Mouse (Mus musculus): ENCODE data around the gene Pdlim7. TPM values are rescaled to one million over a fixed set of nuclear protein-coding genes. Genes with fewer than 3 reads are reported as not detected.

Gene Pdlim7
- polyA plus RNA-seq, 1 experiment from 2014 or later: 187 TPM

DNA sequence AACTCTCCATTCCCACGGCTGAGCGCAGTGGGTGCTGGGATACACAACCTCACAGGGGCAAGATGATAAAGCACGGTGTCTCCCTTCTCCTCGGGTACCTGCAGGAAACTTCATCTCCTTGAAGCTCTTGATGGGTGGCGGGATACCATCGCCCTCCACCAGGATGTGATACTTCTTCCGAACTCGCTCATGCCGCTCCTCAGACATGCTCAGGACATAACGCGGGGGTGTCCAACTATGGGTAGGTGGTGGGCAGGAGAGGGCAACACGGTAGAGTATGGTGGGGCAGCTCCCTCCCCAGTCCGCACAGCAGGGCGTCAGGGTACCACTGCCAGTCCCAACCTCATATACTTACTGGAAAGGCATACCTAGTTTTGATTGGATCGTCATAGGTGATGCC, 21.7 kb upstream of the Pdlim7 start:
- peaks cover 8% of the 10 kb centered on the region for H3K4me1 ChIP-seq (replicated peaks)
- peaks cover 44% of the 10 kb centered on the region for H3K36me3 ChIP-seq
- no peaks in the 10 kb centered on the region for H3K27me3 ChIP-seq (replicated peaks)
- no peak overlapping the region for H3K27ac ChIP-seq
- WGBS: 92% methylated on average over 15 of the region's 15 CpGs
- H3K9me3 ChIP-seq: no peaks in the 10 kb centered on the region
- no peak for ATAC-seq
- H3K4me3 ChIP-seq (replicated peaks): peak overlapping the region; percentile 94
- H3K9ac ChIP-seq: no peak overlapping the region
- peak overlapping the region; percentile 87 for H3K4me2 ChIP-seq (replicated peaks)

DNA sequence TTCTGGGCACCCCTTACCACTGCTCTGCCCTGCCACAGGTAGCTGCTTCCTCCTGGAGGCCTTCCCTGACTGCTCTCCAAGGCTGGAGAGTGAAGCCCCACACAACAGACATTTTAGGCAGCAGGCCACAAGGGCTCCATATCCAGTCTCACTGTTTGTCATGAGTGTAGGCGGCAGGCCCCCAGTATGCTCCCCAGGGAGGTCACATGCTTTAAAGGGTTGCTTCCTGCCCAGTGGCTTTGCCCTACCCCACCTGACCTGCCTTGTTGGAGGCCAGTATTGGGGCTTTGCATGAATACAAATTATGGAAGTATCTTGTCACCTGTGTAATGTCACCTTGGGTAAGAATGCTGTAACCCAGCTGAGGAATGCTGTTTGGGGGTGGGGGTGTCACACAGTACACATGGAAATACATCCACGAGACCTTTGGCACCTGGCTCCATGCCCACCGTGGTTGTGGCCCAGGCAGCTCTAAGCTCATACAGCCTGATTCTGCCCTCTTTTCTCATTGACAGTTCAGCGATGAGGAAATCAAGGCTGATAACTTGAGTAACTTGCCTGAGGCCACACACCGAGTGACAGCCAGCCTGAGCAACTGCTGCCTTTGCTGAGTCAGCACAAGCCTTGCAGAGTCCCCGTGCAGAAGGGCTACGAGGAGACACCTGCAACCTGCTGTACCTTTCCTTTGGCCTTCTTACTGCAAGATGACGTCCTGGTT, 15.9 kb upstream of the Pdlim7 start, which contains the start of gene Dok3:
Dok3 (minus strand) TSS at position 99 of the 718 bp plus-strand sequence.
- Histone ChIP-seq H3K9ac (no peak within 1 kb of the TSS), H3K27me3 (replicated peaks) (no peaks in the 10 kb centered on the region), H3K9me3 (no peaks in the 10 kb centered on the region), H3K4me1 (replicated peaks) (no peaks in the 10 kb centered on the region), H3K4me2 (replicated peaks) (no peak within 1 kb of the TSS), H3K4me3 (replicated peaks) (no peak within 1 kb of the TSS), H3K36me3 (peaks cover 39% of the 10 kb centered on the region; the same call in 1 of the 2 replicates), H3K27ac (no peak within 1 kb of the TSS)
- ATAC-seq: no peak
- 74% methylated on average over 8 of the region's 8 CpGs for WGBS

DNA sequence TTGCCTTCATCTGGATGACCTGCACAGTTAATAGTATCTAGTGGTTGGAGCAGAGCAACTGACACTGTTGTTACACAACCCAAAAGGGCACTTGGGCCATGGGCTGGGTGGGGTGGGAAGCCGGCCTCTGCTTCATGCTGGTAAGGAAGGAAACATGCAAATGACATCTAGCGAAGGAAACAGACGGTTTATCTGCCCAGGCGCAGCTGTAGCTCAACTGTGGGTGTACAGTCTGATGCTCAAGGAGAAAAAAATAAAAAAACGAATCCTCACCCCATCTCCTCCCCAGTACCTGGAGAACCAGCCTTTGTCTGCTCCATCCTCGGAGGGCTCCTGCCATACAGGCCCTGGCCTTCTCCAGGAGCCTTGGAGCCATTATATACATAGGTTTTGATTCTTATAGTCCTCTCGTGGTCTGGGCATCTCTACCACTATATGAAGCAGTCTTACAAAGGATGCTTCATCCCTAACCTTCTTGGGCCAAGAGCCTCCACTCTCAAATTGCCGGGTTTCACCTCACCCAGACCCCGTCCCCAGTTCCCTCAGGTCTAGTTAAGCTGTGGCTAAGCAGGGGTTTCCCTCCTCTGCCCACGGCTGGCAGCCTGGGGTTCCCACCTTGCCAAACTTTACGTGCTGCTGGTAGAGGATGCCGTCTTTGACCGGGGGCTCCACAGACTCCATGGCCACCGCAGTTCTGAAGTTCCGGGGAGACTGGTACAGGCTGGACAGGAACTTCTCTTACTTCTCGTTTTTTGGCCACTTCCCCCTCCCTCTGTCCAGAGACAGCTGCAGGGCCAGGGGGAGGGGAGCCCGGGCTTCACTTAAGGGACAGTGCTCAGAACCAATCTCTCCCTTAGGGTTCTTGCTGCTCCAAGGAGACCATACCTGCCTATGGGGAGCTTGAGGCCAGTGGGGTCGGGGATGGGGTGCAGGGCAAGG, 14.6 kb upstream of the Pdlim7 start:
- no peaks in the 10 kb centered on the region; the same call in 1 of the 2 replicates for H3K4me1 ChIP-seq (replicated peaks)
- H3K9me3 ChIP-seq: no peaks in the 10 kb centered on the region
- no peak overlapping the region for H3K4me3 ChIP-seq (replicated peaks)
- H3K36me3 ChIP-seq: peaks cover 30% of the 10 kb centered on the region; the same call in 1 of the 2 replicates
- ATAC-seq: no peak
- 78% methylated on average over 18 of the region's 18 CpGs for WGBS
- H3K9ac ChIP-seq: no peak overlapping the region
- H3K27me3 ChIP-seq (replicated peaks): no peaks in the 10 kb centered on the region
- H3K4me2 ChIP-seq (replicated peaks): no peak overlapping the region
- no peak overlapping the region for H3K27ac ChIP-seq

DNA sequence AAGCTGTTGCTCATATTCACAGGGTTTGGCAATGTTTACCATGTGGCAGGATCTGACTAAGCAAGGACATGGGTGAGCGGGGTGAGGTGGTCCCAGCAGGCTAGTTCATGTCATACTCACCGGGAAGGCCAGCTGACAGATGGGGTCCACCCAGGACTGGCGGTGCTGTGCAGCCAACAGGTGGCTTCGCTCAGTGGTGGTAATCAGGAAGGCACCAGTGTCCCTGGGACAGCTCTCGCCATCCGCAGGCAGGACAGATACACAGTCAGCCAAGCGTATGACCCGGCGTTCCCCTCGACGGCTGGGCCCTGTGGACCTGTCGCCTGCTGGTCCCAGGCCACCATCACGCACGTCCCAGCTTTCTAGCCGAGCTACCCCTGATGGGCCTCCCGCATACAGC, 13.7 kb upstream of the Pdlim7 start:
- ATAC-seq: no peak
- 89% methylated on average over 16 of the region's 16 CpGs for WGBS
- H3K27ac ChIP-seq: no peak overlapping the region
- no peaks in the 10 kb centered on the region for H3K9me3 ChIP-seq
- no peaks in the 10 kb centered on the region for H3K27me3 ChIP-seq (replicated peaks)
- H3K4me3 ChIP-seq (replicated peaks): no peak overlapping the region
- no peak overlapping the region for H3K4me2 ChIP-seq (replicated peaks)
- no peaks in the 10 kb centered on the region; the same call in 1 of the 2 replicates for H3K4me1 ChIP-seq (replicated peaks)
- peaks cover 25% of the 10 kb centered on the region; the same call in 1 of the 2 replicates for H3K36me3 ChIP-seq
- H3K9ac ChIP-seq: no peak overlapping the region

- no peaks in the 10 kb centered on the region; the same call in 1 of the 2 replicates for H3K4me1 ChIP-seq (replicated peaks)
- 70% methylated on average over 16 of the region's 16 CpGs for WGBS
- no peak for ATAC-seq
- no peaks in the 10 kb centered on the region for H3K27me3 ChIP-seq (replicated peaks)
- peaks cover 15% of the 10 kb centered on the region; the same call in 1 of the 2 replicates for H3K36me3 ChIP-seq
- H3K27ac ChIP-seq: no peak overlapping the region
- H3K9ac ChIP-seq: no peak overlapping the region
- no peak overlapping the region for H3K4me2 ChIP-seq (replicated peaks)
- H3K4me3 ChIP-seq (replicated peaks): no peak overlapping the region
- no peaks in the 10 kb centered on the region for H3K9me3 ChIP-seq
Measured at GRCm38 (mm10) chr13:55525733-55526553, 12.5 kb upstream of the Pdlim7 start.

DNA sequence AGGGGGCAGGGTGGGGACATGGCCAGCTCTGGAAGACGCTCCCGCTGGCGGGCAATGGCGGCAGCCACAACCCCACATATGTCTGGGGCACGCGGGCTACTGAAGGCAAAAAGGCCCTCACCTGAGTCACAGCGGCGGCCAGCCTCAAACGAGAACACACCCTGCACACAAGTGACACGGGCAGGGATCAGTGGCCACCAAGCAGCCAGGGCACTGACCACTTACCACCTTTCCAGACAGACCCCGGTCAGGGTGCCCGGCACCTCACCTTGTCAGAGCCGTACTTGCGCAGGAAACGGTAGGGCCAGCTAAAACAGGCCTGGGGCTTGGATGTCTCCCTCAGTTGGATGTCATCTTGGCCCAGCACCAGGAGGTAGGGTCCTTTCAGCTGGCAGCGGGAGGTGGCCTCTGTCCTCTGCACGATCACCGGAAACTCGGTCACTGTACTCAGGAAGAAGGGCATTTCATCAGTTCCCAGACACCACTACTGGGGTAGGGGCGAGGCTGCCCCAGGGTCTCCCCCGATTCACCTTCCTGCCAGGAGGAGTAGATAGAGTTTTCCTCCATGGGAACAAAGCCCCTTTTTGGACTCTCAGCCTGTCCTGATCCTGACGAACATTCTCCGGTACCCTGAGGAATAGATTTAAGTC, 10.6 kb upstream of the Pdlim7 start:
- Histone ChIP-seq H3K9ac (no peak overlapping the region), H3K36me3 (no peaks in the 10 kb centered on the region), H3K27me3 (replicated peaks) (no peaks in the 10 kb centered on the region), H3K27ac (no peak overlapping the region), H3K4me3 (replicated peaks) (no peak overlapping the region), H3K4me1 (replicated peaks) (no peaks in the 10 kb centered on the region; the same call in 1 of the 2 replicates), H3K4me2 (replicated peaks) (no peak overlapping the region), H3K9me3 (no peaks in the 10 kb centered on the region)
- no peak for ATAC-seq
- WGBS: 89% methylated on average over 23 of the region's 23 CpGs

DNA sequence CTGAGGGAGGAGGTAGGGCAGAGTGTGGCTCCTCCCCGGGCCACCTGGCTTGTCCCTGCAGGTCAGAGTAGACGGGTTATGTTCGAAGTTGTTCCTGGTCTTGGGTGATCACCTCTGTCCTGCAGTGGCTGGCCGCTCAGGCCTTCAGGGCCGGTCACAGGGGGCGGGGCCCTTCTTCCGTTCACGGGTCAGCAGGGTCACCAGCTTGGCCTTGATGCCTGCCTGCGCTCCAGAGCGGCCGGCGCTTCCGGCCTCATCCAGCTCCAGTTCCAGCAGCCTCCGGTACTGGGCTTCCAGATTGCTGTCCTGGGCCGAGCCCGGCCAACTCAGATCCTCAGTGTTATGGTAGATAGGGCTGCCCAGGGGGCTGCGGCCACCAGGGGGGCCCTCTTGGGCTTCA, 9.8 kb upstream of the Pdlim7 start:
- Histone ChIP-seq H3K36me3 (no peaks in the 10 kb centered on the region), H3K4me3 (replicated peaks) (no peak overlapping the region), H3K27ac (no peak overlapping the region), H3K9me3 (no peaks in the 10 kb centered on the region), H3K4me2 (replicated peaks) (no peak overlapping the region), H3K4me1 (replicated peaks) (no peaks in the 10 kb centered on the region; the same call in 1 of the 2 replicates), H3K9ac (no peak overlapping the region), H3K27me3 (replicated peaks) (no peaks in the 10 kb centered on the region)
- ATAC-seq: no peak
- 61% methylated on average over 17 of the region's 17 CpGs for WGBS

GRCm38 (mm10) chr13:55522730-55523129, 9.3 kb upstream of the Pdlim7 start:
- H3K4me2 ChIP-seq (replicated peaks): no peak overlapping the region
- H3K36me3 ChIP-seq: no peaks in the 10 kb centered on the region
- no peaks in the 10 kb centered on the region; the same call in 1 of the 2 replicates for H3K4me1 ChIP-seq (replicated peaks)
- H3K27ac ChIP-seq: no peak overlapping the region
- WGBS: 68% methylated on average over 8 of the region's 8 CpGs
- H3K27me3 ChIP-seq (replicated peaks): no peaks in the 10 kb centered on the region
- H3K4me3 ChIP-seq (replicated peaks): no peak overlapping the region
- no peak for ATAC-seq
- H3K9me3 ChIP-seq: no peaks in the 10 kb centered on the region
- H3K9ac ChIP-seq: no peak overlapping the region

- WGBS: 78% methylated on average over 4 of the region's 4 CpGs
- H3K27ac ChIP-seq: no peak overlapping the region
- no peak overlapping the region for H3K4me2 ChIP-seq (replicated peaks)
- H3K4me1 ChIP-seq (replicated peaks): no peaks in the 10 kb centered on the region; the same call in 1 of the 2 replicates
- H3K36me3 ChIP-seq: no peaks in the 10 kb centered on the region
- no peak overlapping the region for H3K4me3 ChIP-seq (replicated peaks)
- no peak for ATAC-seq
- H3K9ac ChIP-seq: no peak overlapping the region
- H3K9me3 ChIP-seq: no peaks in the 10 kb centered on the region
- no peaks in the 10 kb centered on the region for H3K27me3 ChIP-seq (replicated peaks)
Measured at GRCm38 (mm10) chr13:55519606-55520005, 6.1 kb upstream of the Pdlim7 start.

DNA sequence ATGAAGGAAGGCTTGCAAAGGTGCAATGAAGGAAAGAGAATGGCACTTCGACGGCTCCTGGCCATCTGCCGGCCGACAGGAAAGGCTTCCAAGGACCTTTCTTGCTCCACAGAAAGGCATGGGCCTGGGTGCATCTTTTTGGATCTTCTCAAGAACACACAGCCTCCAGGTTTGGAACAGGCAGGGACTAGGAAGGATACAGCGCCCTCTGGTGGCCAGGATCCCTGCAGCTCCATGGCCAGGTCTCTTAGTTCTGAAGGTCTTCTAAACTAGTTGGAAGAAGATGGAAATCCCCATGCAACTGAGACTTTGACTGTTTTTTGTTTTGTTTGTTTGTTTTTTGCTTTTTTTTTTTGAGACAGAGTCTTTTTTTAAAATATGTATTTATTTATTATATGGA, 3.5 kb upstream of the Pdlim7 start:
- no peaks in the 10 kb centered on the region for H3K27me3 ChIP-seq (replicated peaks)
- no peak overlapping the region for H3K27ac ChIP-seq
- H3K36me3 ChIP-seq: no peaks in the 10 kb centered on the region
- no peak for ATAC-seq
- H3K9ac ChIP-seq: no peak overlapping the region
- H3K4me2 ChIP-seq (replicated peaks): no peak overlapping the region
- H3K9me3 ChIP-seq: no peaks in the 10 kb centered on the region
- no peak overlapping the region for H3K4me3 ChIP-seq (replicated peaks)
- H3K4me1 ChIP-seq (replicated peaks): peaks cover 5% of the 10 kb centered on the region
- WGBS: 5% methylated on average over 5 of the region's 5 CpGs

DNA sequence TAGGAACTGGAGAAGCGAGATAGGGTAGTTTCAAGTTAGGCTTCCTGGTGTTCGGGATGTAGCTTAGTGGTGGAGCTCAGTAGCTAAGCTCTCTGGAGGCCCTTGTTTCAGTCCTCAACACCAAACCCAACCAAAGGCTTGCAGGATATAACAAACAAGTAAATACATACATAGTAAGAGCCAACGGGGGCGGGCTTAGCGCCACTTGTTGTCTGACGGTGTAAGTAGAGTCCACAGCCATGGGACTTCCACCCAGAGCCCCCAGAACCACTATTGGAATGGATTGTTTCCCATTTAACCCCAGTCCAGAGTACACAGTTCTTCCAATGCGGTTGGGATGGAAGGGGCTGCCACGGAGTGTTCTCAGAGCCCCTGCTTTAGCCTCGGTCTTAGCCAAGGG, 352 bp upstream of the Pdlim7 start:
- H3K4me3 ChIP-seq (replicated peaks): peak overlapping the region; percentile 72
- 0 out of 2 replicates have a peak, but pooled peaks cover 1% of the 10 kb centered on the region for H3K36me3 ChIP-seq
- peak overlapping the region; percentile 81 for H3K4me2 ChIP-seq (replicated peaks)
- no peaks in the 10 kb centered on the region for H3K9me3 ChIP-seq
- H3K4me1 ChIP-seq (replicated peaks): peaks cover 25% of the 10 kb centered on the region
- H3K9ac ChIP-seq: no peak overlapping the region
- 38% methylated on average over 9 of the region's 9 CpGs for whole genome bisulfite sequencing
- H3K27ac ChIP-seq: no peak overlapping the region
- no peak for ATAC-seq
- H3K27me3 ChIP-seq (replicated peaks): no peaks in the 10 kb centered on the region

All from intestine, embryonic 15.5 days (tissue).